Mouse (Mus musculus) cerebellum, postnatal 25 days (tissue): ENCODE data around the gene Dnajc5g.

Experiments
- DNase-seq, 2 experiments: peaks; one replicate each; pipeline ENCODE4 v3.0.0; 2021; ENCODE audit warnings: mixed read lengths in 2 of 2

Gene Dnajc5g

DNA sequence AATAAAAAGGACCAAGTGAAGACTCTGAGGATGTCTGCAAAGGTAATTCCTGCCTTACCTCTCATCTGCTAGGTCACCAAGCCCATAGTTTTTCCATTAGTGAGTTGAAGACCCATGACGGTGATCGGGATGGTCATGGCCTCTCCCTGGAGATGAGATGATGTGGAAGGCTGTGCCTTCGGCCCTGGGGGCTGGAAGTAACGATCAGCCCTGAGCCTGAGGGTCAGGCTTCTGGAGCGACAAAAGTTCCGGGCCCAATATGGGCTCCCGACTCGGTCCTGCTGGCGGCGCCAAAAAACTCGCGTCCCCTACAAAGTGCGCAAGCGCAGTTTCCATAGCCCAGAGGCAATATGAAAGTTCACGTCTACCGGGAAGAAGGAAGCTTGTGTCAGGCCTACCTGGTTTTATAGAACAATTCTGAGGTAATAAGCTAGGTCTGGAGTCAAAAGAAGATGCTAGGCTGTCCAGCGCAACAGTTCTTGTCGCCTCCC is 2.0 kb downstream of the Dnajc5g start, which contains the start of gene Slc30a3:
TSS of gene Slc30a3 (minus strand) at position 238 of the 491 bp plus-strand sequence.
- DNase-seq, result no peak

GRCm38 (mm10) chr5:31110781-31111180 is 4.7 kb downstream of the Dnajc5g start:
- DNase-seq, result no peak

- DNase-seq, result no peak
Measured at GRCm38 (mm10) chr5:31116354-31116753, 10.3 kb downstream of the Dnajc5g start, which contains the start of gene Trim54. Gene Trim54 (plus strand): TSS chr5:31116712.

DNA sequence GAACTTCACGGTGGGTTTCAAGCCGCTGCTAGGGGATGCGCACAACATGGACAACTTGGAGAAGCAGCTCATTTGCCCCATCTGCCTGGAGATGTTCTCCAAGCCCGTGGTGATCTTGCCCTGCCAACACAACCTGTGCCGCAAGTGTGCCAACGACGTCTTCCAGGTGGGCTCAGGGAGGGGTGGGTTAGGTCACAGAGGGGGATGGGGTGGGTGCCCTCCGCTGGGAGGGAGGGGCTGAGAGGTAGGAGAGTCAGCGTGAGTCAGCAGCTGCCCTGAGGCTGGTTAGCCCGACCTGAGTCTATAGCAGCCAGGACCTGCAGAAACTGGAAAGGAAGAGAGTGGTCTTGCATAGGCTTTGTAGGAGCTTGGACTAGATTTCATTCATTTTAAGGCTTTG is 10.8 kb downstream of the Dnajc5g start:
- no peak for DNase-seq

- DNase-seq, result no peak
Measured at GRCm38 (mm10) chr5:31121111-31121510, 15.0 kb downstream of the Dnajc5g start.

DNA sequence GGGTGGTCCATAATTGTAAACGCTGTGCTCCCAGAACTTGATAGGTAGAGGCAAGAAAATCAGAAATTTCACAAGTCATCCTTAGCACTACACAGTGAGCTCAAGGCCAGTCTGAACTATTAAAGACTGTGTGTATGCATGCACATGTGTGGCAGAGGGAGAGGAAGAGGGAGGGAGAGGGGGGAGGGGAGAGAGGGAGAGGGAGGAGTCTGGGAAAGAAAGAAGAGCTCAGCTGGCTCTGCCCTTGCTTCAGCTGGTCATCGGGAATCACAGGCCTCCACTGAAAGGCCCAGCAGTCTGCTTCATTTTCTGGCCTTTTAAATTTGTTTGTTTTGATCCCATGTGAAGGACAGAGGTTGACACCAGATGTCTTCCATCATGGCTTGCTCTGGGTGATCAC is 17.4 kb downstream of the Dnajc5g start:
- no peak for DNase-seq

- no peak for DNase-seq
Measured at GRCm38 (mm10) chr5:31126050-31126449, 20.0 kb downstream of the Dnajc5g start.

GRCm38 (mm10) chr5:31136730-31137424 is 30.8 kb downstream of the Dnajc5g start:
- no peak for DNase-seq

- no peak for DNase-seq
Measured at GRCm38 (mm10) chr5:31137658-31138057, 31.6 kb downstream of the Dnajc5g start.

GRCm38 (mm10) chr5:31138241-31138967 is 32.3 kb downstream of the Dnajc5g start, which contains the start of gene Ucn:
Gene Ucn (minus strand): TSS chr5:31138829.
- peak in 1 of 2 experiments; percentile 25 for DNase-seq

DNA sequence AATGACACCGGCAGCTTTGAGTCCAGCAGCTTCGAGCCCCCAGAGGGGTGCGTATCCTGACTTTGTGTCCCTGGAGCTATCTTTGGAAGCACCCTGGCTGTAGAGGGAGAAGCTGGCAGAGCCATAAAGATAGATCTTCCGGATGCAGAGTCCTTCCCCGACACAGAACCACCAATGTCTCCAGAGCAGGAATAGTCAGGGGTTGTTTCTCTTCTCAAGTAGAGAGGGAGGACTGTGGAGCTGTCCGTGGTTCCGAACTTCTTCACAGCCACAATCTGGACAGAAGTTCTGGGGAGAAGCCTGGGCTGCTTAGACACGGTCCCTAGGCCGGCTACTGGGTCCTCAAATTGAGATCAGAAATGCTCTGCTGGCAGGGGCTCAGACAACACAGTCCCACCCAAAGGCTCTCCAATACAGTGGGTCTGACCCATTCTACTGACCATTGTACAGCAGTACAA is 32.9 kb downstream of the Dnajc5g start:
- no peak for DNase-seq

DNA sequence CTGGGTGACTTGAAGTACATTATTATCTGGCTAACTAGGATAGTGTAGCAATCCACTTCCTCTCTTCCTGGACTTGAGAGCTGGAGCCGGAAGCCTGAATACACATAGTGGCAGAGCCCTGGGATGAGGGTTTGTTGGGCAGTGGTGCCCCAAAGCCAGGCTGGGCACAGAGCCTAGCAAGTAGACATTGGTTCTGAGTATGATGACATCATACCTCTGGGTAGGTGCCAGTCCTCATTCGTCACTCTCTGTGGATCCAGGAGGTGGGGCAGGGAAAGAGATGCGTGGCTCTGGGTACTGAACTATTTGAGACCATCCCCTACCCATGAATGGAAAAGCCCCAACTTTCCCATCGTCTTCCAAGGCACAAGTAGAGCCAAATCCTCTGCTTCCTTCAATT is 43.7 kb downstream of the Dnajc5g start:
- DNase-seq, result peak in 1 of 2 experiments; percentile 41

- peak; percentile 67 to 82 for DNase-seq
Measured at GRCm38 (mm10) chr5:31151746-31152145, 45.7 kb downstream of the Dnajc5g start.

GRCm38 (mm10) chr5:31153516-31154151 is 47.5 kb downstream of the Dnajc5g start:
- DNase-seq, result no peak

DNA sequence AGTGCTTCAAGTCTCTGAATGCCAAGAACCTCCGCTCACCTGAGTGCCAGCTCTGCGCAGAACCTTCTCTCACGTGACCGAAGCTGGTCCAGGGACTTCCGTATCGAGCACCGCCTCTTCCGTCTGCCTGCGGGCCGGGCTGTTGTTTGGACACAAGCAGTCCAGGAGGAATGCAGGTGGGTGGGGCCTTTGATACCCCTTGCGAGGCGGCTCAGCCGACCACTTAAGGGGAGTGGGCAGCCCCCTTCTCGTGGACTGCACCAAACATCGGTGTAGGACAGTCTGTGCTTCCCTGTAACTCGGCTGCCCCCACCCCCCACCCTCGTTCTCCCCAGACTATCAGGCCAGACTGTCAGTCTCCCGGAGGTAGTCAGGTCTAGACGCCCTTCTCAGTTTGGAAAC is 48.1 kb downstream of the Dnajc5g start, which contains the start of gene Mpv17:
TSS of gene Mpv17 (minus strand) at position 100 of the 402 bp plus-strand sequence.
- peak; percentile 86 to 89 for DNase-seq
